Mouse (Mus musculus) lung, adult 2 months (tissue): Measurements from ENCODE around the gene Maml3.
A peak's percentile ranks its signal among the peaks of the same experiment; 100 is the strongest.

ENCODE experiments used
- CTCF ChIP-seq: fragments of 200-500 bp; IDR thresholded peaks from 2 replicates; pipeline ENCODE4 v1.5.1; 2011; ENCODE audit warnings: mild to moderate bottlenecking, low read length, control low read depth; ENCODE audit not compliant: insufficient read depth
- POLR2A ChIP-seq: fragments of 200-500 bp; IDR thresholded peaks from 2 replicates; pipeline ENCODE4 v1.6.1; 2011; ENCODE audit warnings: low read depth, mild to moderate bottlenecking, control low read depth, low read length, borderline replicate concordance; ENCODE audit errors: extremely low read depth

DNA sequence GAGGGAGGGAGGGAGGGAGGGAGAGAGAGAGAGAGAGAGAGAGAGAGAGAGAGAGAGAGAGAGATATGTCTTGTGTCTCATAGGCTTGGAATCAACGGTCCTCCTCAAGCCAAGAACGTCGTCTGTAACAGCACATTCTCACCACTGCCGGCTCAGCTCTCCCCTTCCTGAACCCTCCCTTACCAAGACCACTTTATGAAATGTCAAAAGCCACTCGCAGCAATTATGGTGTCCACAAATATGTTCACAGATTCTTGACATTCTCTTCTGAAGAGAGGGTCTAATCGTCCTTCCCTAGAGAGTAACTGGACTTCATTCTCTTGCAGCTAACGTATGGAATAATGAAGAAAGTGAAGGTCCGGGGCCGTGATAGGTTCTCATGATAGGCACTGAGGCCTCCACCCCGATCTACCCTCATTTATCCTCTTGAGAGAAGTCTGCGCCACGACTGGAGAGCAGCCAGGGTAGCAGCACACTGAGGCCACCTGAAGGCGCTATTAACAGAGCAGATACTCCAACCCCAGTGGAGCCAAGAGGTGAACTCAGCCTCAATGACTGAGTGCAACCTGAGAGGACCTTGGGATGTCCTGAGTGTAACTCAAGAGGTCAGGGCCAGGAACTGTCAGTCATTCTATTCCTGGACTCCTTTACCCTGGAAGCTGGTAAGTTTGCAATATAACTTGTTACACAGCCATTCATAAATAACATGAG is 264.6 kb downstream of the Maml3 start:
- TF ChIP-seq POLR2A = no peak
- TF ChIP-seq CTCF = peak; percentile 11; the same call in 1 of the 2 replicates
